Mouse (Mus musculus): ENCODE data around the gene Wdr17.

The Wdr17 gene

DNA sequence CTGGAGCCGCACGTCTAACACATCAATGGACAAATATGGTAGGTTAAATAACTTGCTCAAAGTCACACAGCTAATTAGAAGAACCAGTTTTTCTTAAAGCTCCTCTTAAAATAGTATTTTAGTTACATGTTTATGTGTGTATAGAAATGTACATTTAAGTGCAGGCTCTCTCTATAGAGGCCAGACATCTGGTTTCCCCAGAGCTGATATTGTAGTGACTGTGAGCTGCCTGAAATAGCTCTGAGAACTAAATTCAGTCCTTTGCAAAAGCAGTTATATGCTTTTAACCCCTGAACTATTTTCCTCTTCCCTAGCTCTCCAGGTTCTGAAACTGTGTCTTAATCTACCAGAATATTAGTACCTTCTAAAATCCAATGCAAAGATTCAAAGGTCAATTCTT, 289.6 kb downstream of the Wdr17 start:
- no peak for DNase-seq (ENCODE audit: low spot score in 2 of 2)

DNA sequence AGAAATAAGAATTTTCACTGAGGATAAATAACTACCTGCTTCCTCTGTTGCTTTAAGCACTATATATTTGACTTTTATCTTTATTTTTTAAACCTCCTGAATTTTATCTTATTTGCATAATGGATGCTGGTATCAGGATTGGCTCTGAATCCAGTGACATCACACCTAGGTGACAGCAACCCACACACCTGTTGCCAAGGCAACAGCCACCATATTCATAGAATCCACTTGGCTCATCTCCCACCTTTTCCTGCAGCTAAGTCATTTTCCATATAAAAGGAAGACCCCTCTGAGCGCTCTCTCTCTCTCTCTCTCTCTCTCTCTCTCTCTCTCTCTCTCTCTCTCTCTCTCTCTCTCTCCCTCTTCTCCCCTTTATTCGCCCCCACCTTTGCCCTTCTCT, 290.0 kb downstream of the Wdr17 start:
- DNase-seq (ENCODE audit: low spot score in 2 of 2), result no peak

DNA sequence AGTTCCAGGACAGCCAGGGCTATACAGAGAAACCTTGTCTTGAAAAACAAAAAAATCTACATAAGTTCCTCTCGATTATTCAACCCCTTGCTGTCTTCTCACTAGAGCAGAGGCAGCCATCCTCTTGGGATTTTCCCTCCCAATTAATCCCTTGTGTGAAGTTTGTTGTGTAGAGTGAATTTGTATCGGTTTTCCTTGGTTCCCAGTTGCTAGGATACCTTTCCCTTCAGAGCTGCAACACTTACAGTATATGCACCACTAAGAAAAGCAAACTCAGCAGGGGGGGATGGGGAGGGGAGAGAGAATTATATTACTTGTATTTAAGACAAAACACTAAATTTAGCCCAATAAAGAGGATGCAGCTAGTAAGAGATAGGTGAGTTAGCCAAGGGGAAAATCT, 290.9 kb downstream of the Wdr17 start:
- no peak for DNase-seq (ENCODE audit: low spot score in 2 of 2)

DNA sequence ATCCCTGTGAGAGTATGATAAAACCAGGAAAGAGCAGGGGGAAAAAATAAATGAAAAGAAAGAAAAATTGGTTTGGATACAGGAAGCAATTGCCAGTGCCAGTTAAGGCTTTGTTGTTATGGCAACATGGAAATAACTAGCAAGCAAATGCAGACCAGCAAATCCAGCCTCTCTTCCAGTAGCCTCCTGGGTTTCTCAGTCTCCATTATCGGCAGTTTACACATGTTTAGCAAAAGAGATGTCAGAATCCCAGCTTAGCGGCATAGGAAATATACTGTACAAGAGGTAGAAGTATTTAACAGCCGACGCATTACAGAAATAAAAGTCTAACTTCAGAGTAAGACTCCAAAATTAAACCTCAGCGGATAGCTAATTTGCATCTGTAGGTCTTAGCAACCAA, 292.4 kb downstream of the Wdr17 start:
- DNase-seq (ENCODE audit: low spot score in 2 of 2), result no peak

DNA sequence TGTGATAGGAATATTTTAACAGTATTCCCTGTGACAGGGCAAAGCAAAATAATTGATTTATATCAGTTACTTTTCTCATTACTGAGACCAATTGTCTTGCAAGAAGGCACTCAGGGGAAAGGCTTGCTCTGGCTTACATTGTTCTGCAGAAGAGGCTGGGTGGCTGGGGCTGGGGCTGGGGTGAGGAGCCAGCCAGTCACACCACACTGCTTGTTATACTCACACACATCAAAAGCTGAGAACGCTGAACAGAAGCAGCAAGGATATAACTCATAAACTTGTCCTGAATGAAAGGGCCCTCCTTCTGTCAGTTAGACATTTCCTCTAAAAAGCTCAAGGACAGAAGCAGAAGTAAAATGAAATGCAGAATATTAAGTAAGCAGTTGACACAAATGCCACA, 304.1 kb downstream of the Wdr17 start:
- DNase-seq (ENCODE audit: low spot score in 2 of 2), result no peak

DNA sequence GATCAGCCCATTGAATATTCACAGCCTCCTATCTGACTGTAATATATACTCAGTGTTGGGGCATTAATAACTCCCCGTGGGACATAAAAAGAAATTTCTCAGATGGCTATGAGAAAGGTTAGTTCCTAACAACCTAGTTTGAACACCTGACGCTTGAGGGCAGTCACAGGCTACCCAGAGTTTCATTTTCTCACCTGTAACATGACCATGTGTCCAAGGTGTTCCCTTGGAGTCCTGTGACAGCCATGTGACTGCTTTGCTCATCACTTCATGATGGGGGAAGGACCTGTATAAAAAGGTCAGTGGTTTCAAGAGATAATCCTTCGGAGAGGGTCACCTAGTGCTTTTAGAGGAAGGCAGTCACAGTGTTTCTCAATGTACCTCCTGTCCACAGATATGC, 305.5 kb downstream of the Wdr17 start:
- DNase-seq (ENCODE audit: low spot score in 2 of 2), result no peak
